Mouse (Mus musculus): ENCODE results near the gene A530016L24Rik. TPM values are rescaled to one million over a fixed set of nuclear protein-coding genes. Genes with fewer than 3 reads are reported as not detected.

A530016L24Rik gene
- polyA plus RNA-seq, 1 experiment from 2014 or later: not detected

DNA sequence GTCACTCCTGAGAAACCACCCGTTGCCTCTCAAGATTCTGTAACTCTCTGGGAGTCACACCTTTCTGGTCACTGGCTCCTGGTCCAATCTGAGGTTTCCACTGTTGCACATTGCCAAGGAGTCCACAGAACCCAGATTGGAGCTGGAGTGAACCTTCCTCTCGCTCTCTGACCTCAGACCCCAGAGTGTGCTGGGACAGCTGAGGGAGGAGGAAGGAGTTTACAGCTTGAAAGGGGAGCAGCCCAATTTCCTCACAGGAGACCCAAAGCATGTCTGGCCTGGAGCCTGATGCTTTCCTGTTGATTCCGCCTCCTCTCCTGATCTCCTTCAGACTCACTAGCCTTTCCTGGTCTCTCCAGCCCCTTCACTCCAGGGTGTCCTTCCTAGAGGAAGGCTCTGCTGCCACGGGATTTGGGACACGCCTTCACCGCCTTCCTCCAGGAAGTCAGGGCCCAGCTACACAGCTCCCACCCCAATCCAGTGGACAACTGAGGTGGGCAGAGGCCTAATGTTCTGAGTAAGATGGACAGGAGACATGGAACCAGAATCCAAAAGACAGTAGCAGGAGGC lies 33.0 kb upstream of the A530016L24Rik start:
- H3K4me1 ChIP-seq (ENCODE audit: insufficient read depth): no peaks in the 10 kb centered on the region
- H3K4me3 ChIP-seq (ENCODE audit: low read depth, low read length): no peak overlapping the region
- H3K36me3 ChIP-seq (ENCODE audit: insufficient read depth): no peaks in the 10 kb centered on the region
- no peaks in the 10 kb centered on the region for H3K9me3 ChIP-seq (ENCODE audit: low read depth, low read length)
- no peak overlapping the region for H3K4me2 ChIP-seq
- H3K27ac ChIP-seq (ENCODE audit: low read depth): no peak overlapping the region
- no peak for TF ChIP-seq CTCF (IDR thresholded peaks at IDR 0.05; ENCODE audit: low read depth)
- no peaks in the 10 kb centered on the region for H3K27me3 ChIP-seq (ENCODE audit: insufficient read depth, low read length)
- peak; percentile 7 for DNase-seq
- no peak for ATAC-seq (ENCODE audit: insufficient read depth)
- H3K9ac ChIP-seq: no peak overlapping the region
- WGBS: 52% methylated on average over 6 of the region's 6 CpGs

DNA sequence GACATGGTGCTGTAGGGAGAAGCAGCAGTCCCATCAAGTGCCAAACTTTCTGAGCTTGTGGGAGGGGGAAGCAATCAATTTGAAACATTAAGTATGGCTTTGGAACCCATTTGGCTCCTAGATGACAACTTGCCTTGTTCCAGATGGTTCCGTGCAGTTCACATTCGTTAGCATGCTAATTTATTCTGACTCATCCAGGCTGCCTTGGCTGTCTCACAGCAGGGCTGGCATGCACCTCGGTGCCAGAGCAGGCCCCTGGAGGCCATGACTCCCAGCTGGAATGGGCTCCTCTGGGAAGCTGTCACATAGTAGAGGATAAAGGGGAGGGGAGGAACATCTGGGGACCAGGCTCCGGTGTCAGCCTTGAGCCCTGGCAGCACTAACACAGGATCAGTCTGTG lies 31.4 kb upstream of the A530016L24Rik start:
- no peak overlapping the region for H3K4me2 ChIP-seq
- peak; percentile 19 for DNase-seq
- H3K27me3 ChIP-seq (ENCODE audit: insufficient read depth, low read length): no peaks in the 10 kb centered on the region
- H3K9ac ChIP-seq: no peak overlapping the region
- no peak overlapping the region for H3K4me3 ChIP-seq (ENCODE audit: low read depth, low read length)
- H3K36me3 ChIP-seq (ENCODE audit: insufficient read depth): no peaks in the 10 kb centered on the region
- no peaks in the 10 kb centered on the region for H3K9me3 ChIP-seq (ENCODE audit: low read depth, low read length)
- TF ChIP-seq CTCF (IDR thresholded peaks at IDR 0.05; ENCODE audit: low read depth): no peak
- 44% methylated on average over 4 of the region's 4 CpGs for WGBS
- H3K27ac ChIP-seq (ENCODE audit: low read depth): no peak overlapping the region
- no peaks in the 10 kb centered on the region for H3K4me1 ChIP-seq (ENCODE audit: insufficient read depth)
- ATAC-seq (ENCODE audit: insufficient read depth): no peak

DNA sequence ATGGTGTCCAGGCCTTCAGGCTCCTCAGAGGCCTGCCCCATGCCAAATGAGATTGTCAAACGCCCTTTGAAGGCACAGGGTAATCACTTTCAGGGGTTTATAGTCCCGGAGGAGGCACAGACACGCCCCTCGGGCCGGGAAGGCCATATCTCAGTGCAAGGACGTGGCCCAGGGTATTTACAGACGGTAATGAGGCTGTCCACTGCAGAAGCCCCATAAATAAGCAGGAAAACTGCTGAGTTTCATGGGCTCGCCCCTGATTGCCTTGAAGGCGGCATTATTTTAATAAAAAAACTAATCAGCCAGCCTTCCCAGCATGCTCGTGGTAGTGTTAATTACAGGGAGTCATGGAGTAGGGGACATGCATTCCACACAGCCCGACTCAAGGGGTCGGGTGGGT lies 26.8 kb upstream of the A530016L24Rik start:
- Histone ChIP-seq H3K27me3 (ENCODE audit: insufficient read depth, low read length) (no peaks in the 10 kb centered on the region), H3K27ac (ENCODE audit: low read depth) (no peak overlapping the region), H3K4me2 (no peak overlapping the region), H3K9ac (no peak overlapping the region), H3K4me3 (ENCODE audit: low read depth, low read length) (no peak overlapping the region), H3K4me1 (ENCODE audit: insufficient read depth) (no peaks in the 10 kb centered on the region), H3K9me3 (ENCODE audit: low read depth, low read length) (no peaks in the 10 kb centered on the region), H3K36me3 (ENCODE audit: insufficient read depth) (no peaks in the 10 kb centered on the region)
- TF ChIP-seq CTCF (IDR thresholded peaks at IDR 0.05; ENCODE audit: low read depth): no peak
- ATAC-seq (ENCODE audit: insufficient read depth) (no peak), DNase-seq (no peak)
- 64% methylated on average over 12 of the region's 12 CpGs for WGBS

DNA sequence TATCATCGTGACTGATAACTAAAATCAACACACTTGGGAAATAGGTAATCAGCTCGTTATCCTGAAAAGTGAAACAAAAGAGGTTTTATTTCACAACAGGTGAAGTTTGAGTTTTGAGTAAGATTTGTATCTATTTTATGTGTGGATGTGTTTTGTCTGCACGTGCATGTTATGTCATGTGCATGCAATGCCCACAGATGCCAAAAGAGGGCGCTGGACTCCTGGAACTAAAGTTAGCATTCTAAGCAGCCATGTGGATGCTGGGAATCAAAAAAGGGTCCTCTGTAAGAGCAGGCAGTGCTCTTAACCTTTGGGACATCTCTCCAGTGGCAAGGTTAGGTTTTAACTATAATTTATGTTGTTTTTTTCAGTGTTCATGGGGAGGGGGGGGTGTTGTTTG lies 26.0 kb upstream of the A530016L24Rik start:
- Histone ChIP-seq H3K36me3 (ENCODE audit: insufficient read depth) (no peaks in the 10 kb centered on the region), H3K4me3 (ENCODE audit: low read depth, low read length) (no peak overlapping the region), H3K27ac (ENCODE audit: low read depth) (no peak overlapping the region), H3K27me3 (ENCODE audit: insufficient read depth, low read length) (no peaks in the 10 kb centered on the region), H3K9ac (no peak overlapping the region), H3K4me2 (no peak overlapping the region), H3K4me1 (ENCODE audit: insufficient read depth) (no peaks in the 10 kb centered on the region), H3K9me3 (ENCODE audit: low read depth, low read length) (no peaks in the 10 kb centered on the region)
- no peak for ATAC-seq (ENCODE audit: insufficient read depth)
- 75% methylated on average over 4 of the region's 4 CpGs for WGBS
- peak; percentile 32 for TF ChIP-seq CTCF (IDR thresholded peaks at IDR 0.05; ENCODE audit: low read depth)
- DNase-seq: peak; percentile 22

DNA sequence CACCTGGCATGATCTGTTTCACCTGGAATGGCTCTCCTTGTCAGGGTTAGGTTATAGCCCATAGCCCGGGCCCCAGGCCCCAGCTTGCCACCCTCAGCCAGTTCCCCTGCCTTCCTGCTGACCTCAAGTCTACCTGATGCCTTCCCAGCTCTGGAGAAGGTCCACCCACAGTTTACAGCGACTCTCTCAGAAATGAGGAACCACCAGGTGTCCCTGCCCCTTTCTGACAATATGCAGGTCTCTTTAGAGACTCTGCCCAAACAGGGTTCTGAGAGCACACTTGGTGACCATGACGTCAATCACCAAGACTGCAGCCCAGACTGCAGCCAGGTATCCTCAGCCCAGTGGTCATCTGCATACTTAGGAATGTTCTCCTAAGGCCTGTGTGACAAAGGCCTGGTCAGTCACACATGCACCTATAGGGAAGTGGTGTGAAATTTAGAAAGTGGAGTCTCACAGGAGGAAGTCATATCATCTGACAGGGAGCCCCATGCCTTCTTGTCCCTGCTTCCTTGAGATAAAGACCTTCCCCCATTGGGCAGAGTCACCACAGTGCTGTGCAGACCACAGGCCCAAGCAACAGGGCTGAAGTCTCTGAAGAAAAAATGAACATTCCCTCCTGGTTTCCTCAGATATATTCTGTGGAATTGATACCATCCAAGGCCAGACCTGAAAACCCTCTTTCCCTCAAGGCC lies 25.4 kb upstream of the A530016L24Rik start:
- H3K4me1 ChIP-seq (ENCODE audit: insufficient read depth): no peaks in the 10 kb centered on the region
- no peak overlapping the region for H3K9ac ChIP-seq
- 71% methylated on average over 3 of the region's 3 CpGs for WGBS
- DNase-seq: no peak
- no peak for TF ChIP-seq CTCF (IDR thresholded peaks at IDR 0.05; ENCODE audit: low read depth)
- H3K36me3 ChIP-seq (ENCODE audit: insufficient read depth): no peaks in the 10 kb centered on the region
- H3K27ac ChIP-seq (ENCODE audit: low read depth): no peak overlapping the region
- no peaks in the 10 kb centered on the region for H3K9me3 ChIP-seq (ENCODE audit: low read depth, low read length)
- H3K27me3 ChIP-seq (ENCODE audit: insufficient read depth, low read length): no peaks in the 10 kb centered on the region
- ATAC-seq (ENCODE audit: insufficient read depth): no peak
- H3K4me3 ChIP-seq (ENCODE audit: low read depth, low read length): no peak overlapping the region
- H3K4me2 ChIP-seq: no peak overlapping the region

DNA sequence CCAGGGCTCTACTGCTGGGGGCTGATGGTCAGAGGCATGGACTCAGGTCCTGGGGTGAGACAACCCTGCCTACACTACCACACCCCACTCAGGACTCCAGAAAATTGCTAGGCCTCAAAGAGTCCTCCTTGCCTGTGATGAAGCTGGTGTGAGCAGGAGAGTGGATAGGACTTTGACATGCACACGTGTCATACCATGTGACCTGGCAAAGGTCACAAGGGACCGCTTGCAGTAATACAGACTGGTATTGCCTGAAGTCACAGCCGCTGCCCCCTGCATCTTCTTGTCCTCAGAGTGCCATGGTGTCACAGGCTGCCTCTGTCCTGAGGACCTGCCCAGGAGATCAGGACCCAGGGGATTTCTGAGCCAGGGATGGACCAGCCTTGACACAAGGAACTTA lies 24.7 kb upstream of the A530016L24Rik start:
- H3K9me3 ChIP-seq (ENCODE audit: low read depth, low read length): no peaks in the 10 kb centered on the region
- no peak overlapping the region for H3K4me3 ChIP-seq (ENCODE audit: low read depth, low read length)
- no peak overlapping the region for H3K4me2 ChIP-seq
- H3K27me3 ChIP-seq (ENCODE audit: insufficient read depth, low read length): no peaks in the 10 kb centered on the region
- no peak for DNase-seq
- no peak overlapping the region for H3K27ac ChIP-seq (ENCODE audit: low read depth)
- TF ChIP-seq CTCF (IDR thresholded peaks at IDR 0.05; ENCODE audit: low read depth): no peak
- no peaks in the 10 kb centered on the region for H3K4me1 ChIP-seq (ENCODE audit: insufficient read depth)
- no peaks in the 10 kb centered on the region for H3K36me3 ChIP-seq (ENCODE audit: insufficient read depth)
- 74% methylated on average over 3 of the region's 3 CpGs for WGBS
- H3K9ac ChIP-seq: no peak overlapping the region
- ATAC-seq (ENCODE audit: insufficient read depth): no peak

DNA sequence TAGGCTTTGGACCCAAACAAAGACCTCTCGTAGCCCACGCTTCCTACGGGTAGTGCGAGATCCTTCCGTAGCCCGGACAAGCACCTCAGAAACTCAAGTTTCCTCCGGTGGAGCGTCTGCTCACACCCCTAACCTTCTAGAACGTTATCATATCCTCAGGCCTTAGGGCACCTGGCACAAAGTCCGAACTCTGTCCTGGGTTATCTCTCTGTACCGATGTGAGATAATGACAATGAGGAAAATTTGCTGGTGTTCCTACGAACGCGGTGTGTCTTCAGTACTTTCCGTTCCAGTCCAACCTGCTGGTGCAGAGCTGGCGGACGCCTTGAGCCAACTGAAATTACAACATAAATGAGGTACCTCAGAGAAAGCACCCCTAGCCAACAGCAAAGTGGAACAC lies 23.3 kb upstream of the A530016L24Rik start:
- Histone ChIP-seq H3K9ac (no peak overlapping the region), H3K4me1 (ENCODE audit: insufficient read depth) (no peaks in the 10 kb centered on the region), H3K4me2 (no peak overlapping the region), H3K36me3 (ENCODE audit: insufficient read depth) (no peaks in the 10 kb centered on the region), H3K9me3 (ENCODE audit: low read depth, low read length) (no peaks in the 10 kb centered on the region), H3K4me3 (ENCODE audit: low read depth, low read length) (no peak overlapping the region), H3K27me3 (ENCODE audit: insufficient read depth, low read length) (no peaks in the 10 kb centered on the region; the same call in 1 of the 2 replicates), H3K27ac (ENCODE audit: low read depth) (no peak overlapping the region)
- DNase-seq (no peak), ATAC-seq (ENCODE audit: insufficient read depth) (no peak)
- no peak for TF ChIP-seq CTCF (IDR thresholded peaks at IDR 0.05; ENCODE audit: low read depth)
- WGBS: 88% methylated on average over 17 of the region's 17 CpGs

Data from lung, embryonic 14.5 days (tissue).